Mouse (Mus musculus) hindbrain, postnatal 0 days (tissue): ENCODE measurements around the gene Nin. TPM values are rescaled to one million over a fixed set of nuclear protein-coding genes. Genes with fewer than 3 reads are reported as not detected.

Experiments used
- ATAC-seq: fragments of 200-750 bp; cut with Nextera tagmentation; 2 replicates; pipeline ENCODE4 v1.8.0; 2017; ENCODE audit warnings: mild to moderate bottlenecking, moderate TSS enrichment, moderate library complexity
- DNase-seq: peaks from one replicate; pipeline ENCODE4 v3.0.0-alpha.2; 2015; ENCODE audit warnings: low spot score
- H3K27ac ChIP-seq: fragments of 300-500 bp; sonication (generic); 2 replicates; pipeline ENCODE4 v1.5.1; 2014; ENCODE audit warnings: mild to moderate bottlenecking
- H3K27me3 ChIP-seq: fragments of 300-500 bp; sonication (generic); 2 replicates; pipeline ENCODE4 v1.6.1; 2014; ENCODE audit warnings: low read length, mixed read lengths; ENCODE audit not compliant: insufficient read depth
- H3K36me3 ChIP-seq: fragments of 300-500 bp; sonication (generic); 2 replicates; pipeline ENCODE4 v1.6.1; 2014; ENCODE audit warnings: low read length, mixed read lengths; ENCODE audit not compliant: insufficient read depth
- H3K4me1 ChIP-seq: fragments of 300-500 bp; sonication (generic); 2 replicates; pipeline ENCODE4 v1.6.1; 2014; ENCODE audit warnings: antibody characterized with exemption, low read length, mixed read lengths; ENCODE audit not compliant: insufficient read depth
- H3K4me2 ChIP-seq: fragments of 300-500 bp; sonication (generic); 2 replicates; pipeline ENCODE4 v1.6.1; 2014; ENCODE audit warnings: low read depth, mild to moderate bottlenecking, low read length, moderate library complexity, mixed read lengths
- H3K4me3 ChIP-seq: fragments of 300-500 bp; sonication (generic); 2 replicates; pipeline ENCODE4 v1.5.1; 2014; ENCODE audit warnings: low read length
- H3K9ac ChIP-seq: fragments of 300-500 bp; sonication (generic); replicated peaks from 2 replicates; pipeline ENCODE4 v1.6.1; 2014; ENCODE audit warnings: mild to moderate bottlenecking, low read length, moderate library complexity, mixed read lengths
- H3K9me3 ChIP-seq: fragments of 300-500 bp; sonication (generic); 2 replicates; pipeline ENCODE4 v1.6.1; 2016; ENCODE audit warnings: low read length, mixed read lengths
- CTCF ChIP-seq: IDR thresholded peaks from 2 replicates; pipeline ENCODE4 v1.5.1; 2016; ENCODE audit warnings: antibody characterized with exemption, control low read depth, low read depth
- WGBS: fragments of 180-500 bp; shearing (Covaris S2); extraction: QIAGEN DNeasy Blood & Tissue Kit; methylation state at CpG from one replicate; pipeline ENCODE4 v1.1.7; 2014; 5-methylcytosine and 5-hydroxymethylcytosine counted together
- polyA plus RNA-seq: library from polyadenylated mRNA; unstranded; fragments of >200 nt; fragmentation: Nextera tagmentation; extraction: Ambion mirVana; gene quantifications from 2 replicates; pipeline ENCODE4 v1.2.1, GENCODE M21; 2015
- total RNA-seq: library from RNA; depleted of rRNA; stranded (reverse); fragments of >200 nt; gene quantifications from 2 replicates; pipeline ENCODE4 v1.2.3, GENCODE M21; 2014

The Nin gene
- total and polyA plus RNA-seq, 2 experiments from 2014 or later = 6.2 to 18.9 TPM

- no peak overlapping the region for H3K4me3 ChIP-seq
- no peak overlapping the region for H3K4me2 ChIP-seq
- no peak for ATAC-seq
- H3K4me1 ChIP-seq = no peaks in the 10 kb centered on the region
- no peaks in the 10 kb centered on the region for H3K27me3 ChIP-seq
- TF ChIP-seq CTCF = peak; percentile 40; the same call in 1 of the 2 replicates
- H3K27ac ChIP-seq = no peak overlapping the region
- DNase-seq = no peak
- no peaks in the 10 kb centered on the region for H3K9me3 ChIP-seq
- no peak overlapping the region for H3K9ac ChIP-seq
- H3K36me3 ChIP-seq = peaks cover 25% of the 10 kb centered on the region; the same call in 1 of the 2 replicates
- WGBS = 70% methylated on average over 14 of the region's 14 CpGs
Observed at GRCm38 (mm10) chr12:70058956-70059851, 54.3 kb downstream of the Nin start.

- Histone ChIP-seq H3K27ac (no peak overlapping the region), H3K9me3 (no peaks in the 10 kb centered on the region), H3K4me1 (no peaks in the 10 kb centered on the region), H3K9ac (no peak overlapping the region), H3K4me3 (no peak overlapping the region), H3K27me3 (no peaks in the 10 kb centered on the region), H3K36me3 (peaks cover 65% of the 10 kb centered on the region; the same call in 1 of the 2 replicates), H3K4me2 (no peak overlapping the region)
- ATAC-seq (no peak), DNase-seq (no peak)
- TF ChIP-seq CTCF = no peak
- 57% methylated on average over 7 of the region's 7 CpGs for WGBS
Observed at GRCm38 (mm10) chr12:70050699-70051098, 62.8 kb downstream of the Nin start.

- Histone ChIP-seq H3K4me3 (no peak overlapping the region), H3K27me3 (no peaks in the 10 kb centered on the region), H3K4me1 (no peaks in the 10 kb centered on the region), H3K36me3 (peaks cover 59% of the 10 kb centered on the region; the same call in 1 of the 2 replicates), H3K27ac (no peak overlapping the region), H3K9ac (no peak overlapping the region), H3K9me3 (no peaks in the 10 kb centered on the region), H3K4me2 (no peak overlapping the region)
- no peak for ATAC-seq
- TF ChIP-seq CTCF = no peak
- no peak for DNase-seq
- 84% methylated on average over 9 of the region's 9 CpGs for WGBS
Observed at GRCm38 (mm10) chr12:70048741-70049140, 64.8 kb downstream of the Nin start.

GRCm38 (mm10) chr12:70047281-70047680 lies 66.2 kb downstream of the Nin start:
- Histone ChIP-seq H3K27ac (no peak overlapping the region), H3K4me1 (no peaks in the 10 kb centered on the region), H3K27me3 (no peaks in the 10 kb centered on the region), H3K4me3 (no peak overlapping the region), H3K9me3 (no peaks in the 10 kb centered on the region), H3K36me3 (peaks cover 52% of the 10 kb centered on the region; the same call in 1 of the 2 replicates), H3K4me2 (no peak overlapping the region), H3K9ac (no peak overlapping the region)
- ATAC-seq = no peak
- WGBS = 85% methylated on average over 7 of the region's 7 CpGs
- no peak for TF ChIP-seq CTCF
- no peak for DNase-seq

- Histone ChIP-seq H3K4me2 (no peak overlapping the region), H3K9ac (no peak overlapping the region), H3K9me3 (no peaks in the 10 kb centered on the region), H3K27me3 (no peaks in the 10 kb centered on the region), H3K4me3 (no peak overlapping the region), H3K4me1 (no peaks in the 10 kb centered on the region), H3K36me3 (peaks cover 42% of the 10 kb centered on the region; the same call in 1 of the 2 replicates), H3K27ac (no peak overlapping the region)
- 68% methylated on average over 4 of the region's 4 CpGs for WGBS
- DNase-seq (no peak), ATAC-seq (no peak)
- TF ChIP-seq CTCF = no peak
Observed at GRCm38 (mm10) chr12:70044353-70044752, 69.2 kb downstream of the Nin start.

GRCm38 (mm10) chr12:70043421-70043820 lies 70.1 kb downstream of the Nin start:
- no peak for TF ChIP-seq CTCF
- H3K4me3 ChIP-seq = no peak overlapping the region
- H3K27ac ChIP-seq = no peak overlapping the region
- DNase-seq (peak; percentile 17), ATAC-seq (no peak)
- no peak overlapping the region for H3K4me2 ChIP-seq
- H3K9ac ChIP-seq = no peak overlapping the region
- no peaks in the 10 kb centered on the region for H3K9me3 ChIP-seq
- H3K27me3 ChIP-seq = no peaks in the 10 kb centered on the region
- WGBS = 73% methylated on average over 13 of the region's 13 CpGs
- peaks cover 35% of the 10 kb centered on the region; the same call in 1 of the 2 replicates for H3K36me3 ChIP-seq
- no peaks in the 10 kb centered on the region for H3K4me1 ChIP-seq

- WGBS = 78% methylated on average over 6 of the region's 6 CpGs
- Histone ChIP-seq H3K27me3 (no peaks in the 10 kb centered on the region), H3K9ac (no peak overlapping the region), H3K27ac (no peak overlapping the region), H3K4me1 (no peaks in the 10 kb centered on the region), H3K4me2 (no peak overlapping the region), H3K9me3 (no peaks in the 10 kb centered on the region), H3K4me3 (no peak overlapping the region), H3K36me3 (peaks cover 14% of the 10 kb centered on the region; the same call in 1 of the 2 replicates)
- TF ChIP-seq CTCF = no peak
- ATAC-seq (no peak), DNase-seq (no peak)
Observed at GRCm38 (mm10) chr12:70040981-70041380, 72.5 kb downstream of the Nin start.
